Mouse (Mus musculus): Measurements from ENCODE around the gene Foxl2. TPM values are rescaled to one million over a fixed set of nuclear protein-coding genes. Genes with fewer than 3 reads are reported as not detected.

Foxl2 gene
- polyA plus RNA-seq, 1 experiment from 2014 or later: 0.61 TPM

DNA sequence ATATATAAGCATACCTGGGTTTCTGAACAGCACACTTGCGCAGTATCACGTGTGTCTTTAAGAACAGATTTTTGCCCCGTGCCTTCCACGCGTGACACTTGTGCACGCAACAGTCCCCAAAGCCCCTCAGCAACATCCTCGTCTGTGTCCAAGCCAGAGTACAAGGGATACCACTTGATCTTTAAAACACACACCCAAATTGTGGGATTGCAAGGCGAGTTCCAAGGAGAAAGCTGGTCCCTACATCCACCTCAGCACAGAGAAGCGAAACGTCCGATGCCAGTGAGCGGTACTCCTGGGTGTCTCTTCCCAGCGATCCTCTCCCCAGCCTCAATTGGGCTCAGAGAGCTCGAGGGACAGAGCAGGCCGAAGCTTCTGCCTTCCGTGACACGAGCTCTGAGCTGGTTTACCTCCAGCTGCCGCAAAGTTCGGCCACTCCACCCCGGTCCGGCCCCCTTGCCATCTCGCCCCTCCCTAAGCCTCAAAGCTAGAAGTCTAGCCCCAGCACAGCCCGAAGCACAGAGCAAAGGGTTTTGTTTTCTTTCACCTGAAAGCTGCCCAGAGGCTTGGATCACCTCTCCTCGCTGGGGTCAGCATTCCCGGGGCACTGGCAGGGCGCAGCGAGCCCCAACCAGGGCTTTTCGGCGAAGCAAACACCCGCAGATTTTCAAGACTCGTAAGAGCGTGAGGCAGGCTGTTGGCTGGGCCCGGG is 541 bp upstream of the Foxl2 start:
- H3K9me3 ChIP-seq: no peaks in the 10 kb centered on the region
- 0 out of 2 replicates have a peak overlapping the region, but pooled peaks have one; percentile 56 for H3K9ac ChIP-seq
- H3K27me3 ChIP-seq: peaks cover 92% of the 10 kb centered on the region
- WGBS: 2% methylated on average over 33 of the region's 33 CpGs
- no peaks in the 10 kb centered on the region for H3K36me3 ChIP-seq
- no peak overlapping the region for H3K27ac ChIP-seq
- peaks cover 35% of the 10 kb centered on the region for H3K4me1 ChIP-seq (replicated peaks)
- H3K4me2 ChIP-seq: peak overlapping the region; percentile 57
- no peak for ATAC-seq (ENCODE audit: low FRiP score)
- H3K4me3 ChIP-seq: peak overlapping the region; percentile 39

DNA sequence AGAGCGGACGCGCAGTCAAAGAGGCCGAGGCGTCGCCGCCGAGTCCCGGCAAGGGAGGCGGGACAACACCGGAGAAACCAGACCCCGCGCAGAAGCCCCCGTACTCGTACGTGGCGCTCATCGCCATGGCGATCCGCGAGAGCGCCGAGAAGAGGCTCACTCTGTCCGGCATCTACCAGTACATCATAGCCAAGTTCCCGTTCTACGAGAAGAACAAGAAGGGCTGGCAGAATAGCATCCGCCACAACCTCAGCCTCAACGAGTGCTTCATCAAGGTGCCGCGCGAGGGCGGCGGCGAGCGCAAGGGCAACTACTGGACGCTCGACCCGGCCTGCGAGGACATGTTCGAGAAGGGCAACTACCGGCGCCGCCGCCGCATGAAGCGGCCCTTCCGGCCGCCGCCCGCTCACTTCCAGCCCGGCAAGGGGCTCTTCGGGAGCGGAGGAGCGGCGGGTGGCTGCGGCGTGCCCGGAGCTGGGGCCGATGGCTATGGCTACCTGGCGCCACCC is 682 bp downstream of the Foxl2 start:
- WGBS: under 1% methylated on average over 50 of the region's 60 CpGs
- H3K4me1 ChIP-seq (replicated peaks): peaks cover 35% of the 10 kb centered on the region
- H3K27ac ChIP-seq: peak overlapping the region; percentile 60; the same call in 1 of the 2 replicates
- peak overlapping the region; percentile 56 for H3K9ac ChIP-seq
- peak overlapping the region; percentile 57 for H3K4me2 ChIP-seq
- H3K4me3 ChIP-seq: peak overlapping the region; percentile 39
- peaks cover 94% of the 10 kb centered on the region for H3K27me3 ChIP-seq
- ATAC-seq (ENCODE audit: low FRiP score): peak; percentile 29; the same call in 1 of the 2 replicates
- H3K36me3 ChIP-seq: no peaks in the 10 kb centered on the region
- no peaks in the 10 kb centered on the region for H3K9me3 ChIP-seq

DNA sequence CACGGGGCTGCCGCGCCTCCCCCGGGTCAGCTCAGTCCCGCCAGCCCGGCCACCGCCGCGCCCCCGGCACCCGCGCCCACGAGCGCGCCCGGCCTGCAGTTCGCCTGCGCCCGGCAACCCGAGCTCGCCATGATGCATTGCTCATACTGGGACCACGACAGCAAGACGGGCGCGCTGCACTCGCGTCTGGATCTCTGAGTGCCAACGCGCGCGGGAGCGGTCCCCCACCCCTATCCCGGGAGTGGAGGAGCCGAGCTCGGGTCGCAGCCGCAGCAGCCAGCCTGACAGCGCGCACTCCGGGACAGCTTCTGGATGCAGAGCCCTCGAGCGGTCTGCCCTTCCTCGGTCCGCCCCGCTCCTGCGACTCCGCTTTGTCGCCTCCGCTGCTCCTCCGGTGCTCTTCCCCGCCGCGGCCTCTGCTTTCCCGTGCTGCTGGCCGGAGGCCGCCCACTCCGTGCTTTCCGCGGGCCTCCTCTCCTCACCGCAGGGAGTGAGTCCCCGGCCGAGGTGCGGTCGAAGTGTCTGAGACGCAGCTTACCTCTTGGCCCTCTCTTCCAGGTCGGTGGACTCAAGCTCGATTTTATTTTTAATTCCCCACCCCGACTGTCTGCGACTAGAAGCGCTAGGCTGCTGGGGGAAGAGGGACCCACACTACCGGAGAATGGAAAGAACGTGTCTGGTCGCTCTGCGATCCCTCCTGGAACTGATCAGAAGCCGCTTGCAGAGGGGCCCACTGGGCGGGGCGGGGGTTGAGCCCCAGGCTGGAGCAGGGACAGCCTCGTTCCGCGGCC is 1.7 kb downstream of the Foxl2 start:
- 0 out of 2 replicates have a peak overlapping the region, but pooled peaks have one; percentile 23 for H3K27ac ChIP-seq
- under 1% methylated on average over 73 of the region's 80 CpGs for WGBS
- peak overlapping the region; percentile 39 for H3K4me3 ChIP-seq
- peak overlapping the region; percentile 57 for H3K4me2 ChIP-seq
- no peaks in the 10 kb centered on the region for H3K9me3 ChIP-seq
- ATAC-seq (ENCODE audit: low FRiP score): peak; percentile 34
- H3K9ac ChIP-seq: peak overlapping the region; percentile 56
- peaks cover 94% of the 10 kb centered on the region for H3K27me3 ChIP-seq
- peaks cover 35% of the 10 kb centered on the region for H3K4me1 ChIP-seq (replicated peaks)
- no peaks in the 10 kb centered on the region for H3K36me3 ChIP-seq

DNA sequence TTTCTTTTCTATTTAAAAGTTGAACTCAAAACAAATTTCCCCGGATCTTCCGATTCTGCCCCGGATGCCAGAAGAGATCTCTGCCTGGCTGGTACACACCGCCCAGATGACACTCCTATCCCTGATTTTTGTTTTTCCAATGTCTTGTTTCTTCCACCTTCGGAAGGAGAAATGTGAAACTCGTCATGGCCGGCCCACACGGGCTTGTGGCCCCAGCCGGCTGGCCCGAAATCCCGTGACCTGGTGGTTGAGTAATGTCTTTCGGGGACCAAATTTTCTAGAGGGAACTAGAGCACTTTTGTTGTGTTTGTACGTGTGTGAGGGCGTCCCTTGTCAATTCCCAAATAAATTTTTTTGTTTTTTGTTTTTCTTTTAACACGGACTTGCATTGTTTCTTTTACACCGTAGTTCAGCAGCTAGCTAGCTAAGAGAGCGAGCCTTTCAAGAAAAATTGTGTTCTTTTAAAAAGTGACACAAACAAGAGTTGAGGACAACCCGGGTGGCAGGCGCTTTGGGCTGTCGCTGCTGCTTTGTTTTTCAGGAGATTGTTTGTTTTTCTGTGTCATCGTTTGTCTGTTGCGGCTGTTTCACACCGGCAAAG is 2.8 kb downstream of the Foxl2 start:
- peaks cover 94% of the 10 kb centered on the region for H3K27me3 ChIP-seq
- under 1% methylated on average over 23 of the region's 23 CpGs for WGBS
- 0 out of 2 replicates have a peak overlapping the region, but pooled peaks have one; percentile 5 for H3K4me2 ChIP-seq

DNA sequence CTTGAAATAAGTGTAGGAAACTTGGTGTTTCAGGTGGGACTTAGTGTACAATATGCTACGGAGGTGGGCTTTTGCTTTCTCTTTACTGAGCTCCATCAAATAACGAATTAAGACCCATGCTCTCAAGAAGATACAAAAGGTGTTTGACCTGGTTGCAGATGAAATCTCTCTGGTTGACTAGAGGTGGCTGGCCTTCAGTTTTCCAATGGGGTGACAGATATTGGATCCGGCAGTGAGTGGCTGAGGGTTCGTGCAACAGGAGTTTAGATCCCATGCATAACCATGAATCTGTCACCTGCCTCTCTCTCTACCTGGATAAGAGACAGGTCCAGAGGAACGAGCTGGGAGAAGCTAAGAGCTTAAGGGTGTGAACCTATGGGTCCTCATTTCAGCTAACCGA is 3.5 kb downstream of the Foxl2 start:
- Histone ChIP-seq H3K27ac (no peak overlapping the region), H3K9me3 (no peaks in the 10 kb centered on the region), H3K27me3 (peaks cover 94% of the 10 kb centered on the region), H3K36me3 (no peaks in the 10 kb centered on the region), H3K4me2 (0 out of 2 replicates have a peak overlapping the region, but pooled peaks have one; percentile 4), H3K4me1 (replicated peaks) (peaks cover 30% of the 10 kb centered on the region), H3K4me3 (no peak overlapping the region), H3K9ac (no peak overlapping the region)
- no peak for ATAC-seq (ENCODE audit: low FRiP score)
- WGBS: 6% methylated on average over 6 of the region's 6 CpGs

More for the DNA sequence above, 2.8 kb downstream of the Foxl2 start:
- H3K9me3 ChIP-seq: no peaks in the 10 kb centered on the region
- ATAC-seq (ENCODE audit: low FRiP score): no peak
- no peaks in the 10 kb centered on the region for H3K36me3 ChIP-seq
- H3K9ac ChIP-seq: no peak overlapping the region
- peaks cover 28% of the 10 kb centered on the region for H3K4me1 ChIP-seq (replicated peaks)
- 0 out of 2 replicates have a peak overlapping the region, but pooled peaks have one; percentile 39 for H3K4me3 ChIP-seq
- H3K27ac ChIP-seq: no peak overlapping the region

DNA sequence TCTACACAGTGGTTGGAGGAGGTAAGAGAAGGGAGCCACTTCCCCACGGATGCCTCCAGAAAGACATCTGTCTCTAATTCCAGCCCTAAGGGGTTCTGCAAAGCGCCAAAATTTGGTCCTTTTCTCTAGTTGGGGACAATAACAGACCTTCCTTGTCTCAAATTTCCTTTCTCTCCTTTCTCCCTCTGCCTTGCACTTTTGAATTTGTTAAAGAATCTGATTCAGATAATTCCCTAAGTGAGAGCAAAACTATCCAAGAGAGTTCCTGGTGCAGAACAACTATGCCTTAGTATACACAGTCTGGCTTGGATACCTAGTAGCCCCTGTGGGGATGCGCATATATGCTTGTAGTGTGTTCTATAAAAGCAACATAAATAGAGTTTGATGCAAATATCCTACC is 4.8 kb downstream of the Foxl2 start:
- Histone ChIP-seq H3K4me2 (no peak overlapping the region), H3K4me3 (no peak overlapping the region), H3K27ac (no peak overlapping the region), H3K36me3 (no peaks in the 10 kb centered on the region), H3K9me3 (no peaks in the 10 kb centered on the region), H3K4me1 (replicated peaks) (peaks cover 26% of the 10 kb centered on the region), H3K9ac (no peak overlapping the region), H3K27me3 (peaks cover 94% of the 10 kb centered on the region)
- 30% methylated on average over 3 of the region's 3 CpGs for WGBS
- no peak for ATAC-seq (ENCODE audit: low FRiP score)

DNA sequence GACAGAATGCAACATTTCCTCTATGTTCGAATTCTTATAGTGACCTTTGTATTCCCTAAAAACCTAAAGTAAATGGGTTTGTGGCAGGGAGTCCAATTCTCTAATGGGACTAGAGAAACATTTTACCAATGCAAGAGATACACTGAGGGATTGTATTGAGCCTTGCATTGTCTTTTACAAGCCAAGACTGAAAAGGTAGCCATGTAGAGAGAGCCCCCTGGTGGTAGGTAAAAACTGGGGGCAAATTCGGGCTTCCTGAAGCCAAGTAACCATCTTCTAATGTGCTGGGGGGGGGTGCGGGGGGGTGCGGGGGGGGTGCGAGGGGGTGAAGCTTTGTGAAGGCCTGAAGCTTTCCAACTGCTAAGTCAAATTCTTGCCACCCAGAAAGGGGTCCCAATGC is 5.3 kb downstream of the Foxl2 start:
- peaks cover 94% of the 10 kb centered on the region for H3K27me3 ChIP-seq
- no peak overlapping the region for H3K4me2 ChIP-seq
- WGBS: 14% methylated on average over 5 of the region's 5 CpGs
- no peak overlapping the region for H3K9ac ChIP-seq
- H3K36me3 ChIP-seq: no peaks in the 10 kb centered on the region
- H3K4me3 ChIP-seq: no peak overlapping the region
- no peaks in the 10 kb centered on the region for H3K9me3 ChIP-seq
- H3K27ac ChIP-seq: no peak overlapping the region
- peaks cover 21% of the 10 kb centered on the region for H3K4me1 ChIP-seq (replicated peaks)
- no peak for ATAC-seq (ENCODE audit: low FRiP score)

DNA sequence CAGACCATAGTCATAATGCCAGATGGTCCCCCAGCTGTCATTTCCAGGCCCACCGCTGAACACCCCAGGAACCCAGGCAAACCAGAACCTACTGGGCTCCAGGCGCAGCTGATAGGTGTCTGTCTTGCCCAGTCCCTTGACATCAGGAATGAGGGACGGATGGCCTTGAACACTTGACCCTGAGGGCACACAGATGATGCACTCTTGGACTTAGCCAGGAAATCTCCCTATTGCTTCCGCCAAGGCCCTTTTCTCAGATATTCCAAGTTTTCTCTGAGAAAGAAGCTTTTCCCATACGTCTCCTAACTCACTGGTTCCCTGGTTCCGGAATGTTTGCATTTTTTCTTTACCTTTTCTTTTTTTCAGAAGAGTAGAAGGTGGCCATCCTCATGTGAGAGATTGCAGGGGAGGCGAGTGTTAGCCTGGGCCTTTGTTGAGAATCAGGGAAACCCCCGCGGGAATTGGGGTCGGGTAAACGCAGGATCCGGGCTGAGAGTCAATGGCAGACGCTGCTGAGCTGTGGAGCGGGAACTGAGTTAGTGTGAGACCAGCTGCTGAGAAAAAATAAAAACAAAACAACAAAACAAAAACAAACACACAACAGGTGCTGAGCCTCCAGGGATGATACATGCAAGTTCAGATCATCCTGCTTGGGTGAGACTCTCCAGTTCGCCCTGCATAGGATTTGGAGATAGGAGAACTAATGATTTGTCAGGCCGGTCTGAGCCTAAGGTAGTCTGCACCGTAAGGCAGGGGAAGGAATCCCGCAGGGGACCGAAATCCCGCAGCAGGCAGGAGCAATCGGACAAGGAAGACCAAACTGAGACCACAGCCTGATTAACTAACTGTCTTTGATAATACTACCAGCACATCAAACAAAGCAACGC is 6.7 kb downstream of the Foxl2 start:
- Histone ChIP-seq H3K27me3 (peaks cover 93% of the 10 kb centered on the region), H3K9ac (no peak overlapping the region), H3K36me3 (no peaks in the 10 kb centered on the region), H3K27ac (no peak overlapping the region), H3K4me2 (no peak overlapping the region), H3K4me1 (replicated peaks) (peaks cover 6% of the 10 kb centered on the region), H3K9me3 (no peaks in the 10 kb centered on the region), H3K4me3 (no peak overlapping the region)
- ATAC-seq (ENCODE audit: low FRiP score): no peak
- WGBS: 4% methylated on average over 22 of the region's 22 CpGs

DNA sequence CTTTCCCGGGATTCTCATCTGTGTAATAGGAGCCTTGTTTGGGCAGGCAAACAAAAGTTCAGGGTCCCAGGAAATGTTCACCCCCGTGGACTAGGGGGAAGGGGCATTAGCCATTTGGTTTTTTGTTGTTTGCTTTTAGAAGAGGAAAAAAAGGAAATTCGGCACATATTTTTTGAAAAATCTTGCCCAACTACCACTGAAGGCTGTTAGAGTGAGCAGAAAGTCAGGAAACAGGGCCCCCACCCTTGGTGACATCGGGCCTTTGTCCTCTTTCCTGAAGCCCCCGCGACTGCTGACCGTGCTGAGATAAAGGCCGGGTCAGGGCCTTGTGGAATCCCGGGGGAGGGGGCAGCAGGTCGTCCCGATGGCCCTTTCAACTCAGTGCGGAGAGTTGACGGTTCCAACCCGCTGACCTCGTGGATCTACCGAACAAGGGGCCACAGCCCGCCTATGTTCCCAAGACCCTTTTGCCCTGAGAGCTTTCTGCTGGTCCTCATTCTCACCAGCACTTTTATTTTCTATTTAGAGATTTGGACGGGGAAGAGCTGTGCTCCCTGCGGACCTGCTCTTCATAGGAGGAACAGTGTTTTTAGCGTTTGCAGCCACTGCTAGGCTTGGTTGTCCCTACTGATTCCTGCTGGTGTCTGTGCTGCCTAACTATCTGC is 7.5 kb downstream of the Foxl2 start:
- H3K27me3 ChIP-seq: peaks cover 93% of the 10 kb centered on the region
- no peaks in the 10 kb centered on the region for H3K9me3 ChIP-seq
- H3K9ac ChIP-seq: no peak overlapping the region
- 2% methylated on average over 20 of the region's 20 CpGs for WGBS
- H3K27ac ChIP-seq: no peak overlapping the region
- no peak overlapping the region for H3K4me2 ChIP-seq
- no peaks in the 10 kb centered on the region for H3K36me3 ChIP-seq
- H3K4me1 ChIP-seq (replicated peaks): 0 out of 2 replicates have a peak, but pooled peaks cover 2% of the 10 kb centered on the region
- no peak overlapping the region for H3K4me3 ChIP-seq
- ATAC-seq (ENCODE audit: low FRiP score): no peak

DNA sequence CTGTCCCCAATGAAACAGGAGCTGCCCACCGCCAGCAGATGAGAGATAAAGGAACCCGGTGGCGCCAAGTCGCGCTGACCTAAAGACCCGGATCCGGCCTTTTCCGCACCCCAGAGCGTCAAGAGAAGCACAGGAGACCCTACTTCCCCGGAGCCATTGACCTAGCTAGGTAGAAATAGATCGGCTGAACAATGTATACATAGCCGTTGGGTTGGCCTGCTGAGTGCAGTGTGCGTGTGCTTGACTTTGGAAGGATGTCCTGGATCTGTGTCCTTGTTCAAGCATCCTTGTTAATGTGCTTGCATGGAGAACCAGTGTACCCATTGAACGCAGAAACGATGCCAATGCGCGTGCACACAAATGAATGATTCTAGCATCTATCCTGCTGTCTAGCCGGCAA is 8.6 kb downstream of the Foxl2 start:
- Histone ChIP-seq H3K27me3 (peaks cover 99% of the 10 kb centered on the region), H3K4me3 (no peak overlapping the region), H3K4me2 (no peak overlapping the region), H3K27ac (no peak overlapping the region), H3K9ac (no peak overlapping the region), H3K9me3 (no peaks in the 10 kb centered on the region), H3K4me1 (replicated peaks) (0 out of 2 replicates have a peak, but pooled peaks cover 2% of the 10 kb centered on the region), H3K36me3 (no peaks in the 10 kb centered on the region)
- no peak for ATAC-seq (ENCODE audit: low FRiP score)
- 5% methylated on average over 18 of the region's 18 CpGs for WGBS

DNA sequence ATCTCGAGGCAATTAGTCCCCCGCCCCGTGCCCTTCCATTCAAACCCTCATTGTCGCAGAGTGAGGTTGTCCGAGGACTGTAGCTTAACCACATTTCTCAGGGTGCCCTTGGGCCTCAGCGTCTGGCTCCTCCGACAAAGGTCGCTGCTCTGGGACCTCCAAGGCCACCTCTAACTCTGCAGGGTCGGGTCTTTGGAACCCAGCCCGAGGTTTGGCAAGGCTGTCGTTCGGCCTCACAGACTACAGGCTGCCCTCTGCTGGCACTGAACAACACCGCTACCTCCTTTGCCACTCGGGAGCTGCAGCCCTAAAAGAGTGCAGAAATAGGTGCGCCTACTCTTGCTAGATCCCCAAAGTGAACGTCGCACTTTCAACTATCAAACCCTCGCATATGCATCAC is 10.0 kb downstream of the Foxl2 start:
- H3K36me3 ChIP-seq: no peaks in the 10 kb centered on the region
- ATAC-seq (ENCODE audit: low FRiP score): no peak
- H3K9me3 ChIP-seq: no peaks in the 10 kb centered on the region
- H3K9ac ChIP-seq: no peak overlapping the region
- H3K27ac ChIP-seq: no peak overlapping the region
- H3K4me3 ChIP-seq: no peak overlapping the region
- no peak overlapping the region for H3K4me2 ChIP-seq
- 0 out of 2 replicates have a peak, but pooled peaks cover 2% of the 10 kb centered on the region for H3K4me1 ChIP-seq (replicated peaks)
- H3K27me3 ChIP-seq: peaks cover 99% of the 10 kb centered on the region
- WGBS: under 1% methylated on average over 18 of the region's 18 CpGs

Data from hindbrain, embryonic 13.5 days (tissue).